Mouse (Mus musculus): Measurements from ENCODE around the gene Cs.

Cs gene

GRCm38 (mm10) chr10:128372989-128373748, 35.6 kb downstream of the Cs start:
- no peak for ATAC-seq (ENCODE audit: low TSS enrichment)

DNA sequence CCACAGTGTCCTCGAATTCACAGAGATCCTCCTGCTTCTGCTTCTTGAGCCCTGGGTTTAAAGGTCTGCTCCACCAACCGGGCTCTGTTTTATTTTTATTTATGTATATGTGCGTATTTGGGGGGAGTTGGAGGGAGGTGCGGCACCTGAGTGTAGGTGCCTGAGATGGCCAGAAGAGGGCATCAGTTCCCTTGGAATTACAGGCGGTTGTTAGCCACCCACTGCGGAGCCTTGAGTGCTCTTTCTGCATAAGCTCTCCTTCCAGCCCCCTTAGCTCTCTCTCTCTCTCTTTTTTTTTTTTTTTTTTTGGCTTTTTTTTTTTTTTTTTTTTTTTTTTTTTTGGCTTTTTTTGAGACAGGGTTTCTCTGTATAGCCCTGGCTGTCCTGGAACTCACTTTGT, 36.9 kb downstream of the Cs start:
- ATAC-seq (ENCODE audit: low TSS enrichment) = no peak

DNA sequence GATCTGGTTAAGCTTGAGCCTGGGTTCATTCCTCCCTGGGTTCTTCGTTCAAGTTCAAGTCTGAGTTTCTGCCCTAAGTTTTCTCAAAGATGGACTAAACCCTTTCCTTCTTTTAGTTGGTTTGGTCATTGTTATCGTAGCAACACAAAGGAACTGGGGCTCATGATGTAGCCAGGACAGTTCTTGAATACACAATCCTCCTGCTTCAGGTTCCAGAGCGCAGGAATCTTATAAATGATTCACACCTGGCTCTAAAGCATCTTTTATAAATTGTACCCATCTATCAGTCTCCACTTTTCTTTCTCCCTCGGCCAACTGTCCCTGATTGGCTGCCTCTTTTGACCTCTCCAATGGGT, 38.5 kb downstream of the Cs start:
- ATAC-seq (ENCODE audit: low TSS enrichment) = no peak

DNA sequence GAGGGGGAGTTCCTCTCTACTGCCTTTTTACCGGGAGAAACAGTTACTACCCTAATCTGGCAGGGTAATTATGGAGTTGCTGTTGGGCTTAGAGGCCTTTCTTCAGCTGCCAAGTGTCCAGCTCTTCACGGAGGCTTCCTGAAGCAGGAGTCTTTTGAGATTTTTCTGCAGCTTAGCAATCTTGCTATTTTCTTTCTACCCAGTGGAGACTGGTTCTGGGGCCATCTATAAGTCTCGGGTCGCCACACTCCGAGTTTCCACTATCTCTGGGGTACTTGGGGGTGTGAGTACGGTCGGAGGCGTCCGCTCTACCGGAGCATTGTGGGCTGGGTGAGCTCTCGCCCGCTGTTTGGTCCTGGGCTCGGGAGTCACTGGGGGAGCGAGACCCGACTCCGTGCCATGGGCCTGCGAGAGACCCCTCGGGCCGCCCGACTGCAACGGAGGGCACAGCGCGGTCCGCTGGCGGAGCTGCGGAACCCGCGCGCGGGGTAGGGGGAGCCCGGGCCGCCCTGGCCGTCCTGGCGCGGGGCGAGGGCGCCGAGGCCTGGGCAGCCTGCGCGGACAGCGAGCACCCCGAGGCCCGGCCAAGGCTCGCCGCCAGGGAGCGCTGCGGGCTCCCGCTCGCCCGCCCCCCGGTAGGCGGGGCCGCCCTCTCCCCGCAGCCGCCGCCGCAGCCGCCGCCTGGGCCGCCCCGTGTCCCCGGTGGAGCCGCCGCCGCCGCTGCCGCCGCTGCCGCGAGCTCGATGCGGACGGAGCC, 39.1 kb downstream of the Cs start, which contains the start of gene Ankrd52:
Ankrd52 (plus strand) TSS at position 661 of the 757 bp plus-strand sequence.
- peak; percentile 75 for ATAC-seq (ENCODE audit: low TSS enrichment)

- ATAC-seq (ENCODE audit: low TSS enrichment) = peak; percentile 39
Measured at GRCm38 (mm10) chr10:128377222-128377939, 39.8 kb downstream of the Cs start.

DNA sequence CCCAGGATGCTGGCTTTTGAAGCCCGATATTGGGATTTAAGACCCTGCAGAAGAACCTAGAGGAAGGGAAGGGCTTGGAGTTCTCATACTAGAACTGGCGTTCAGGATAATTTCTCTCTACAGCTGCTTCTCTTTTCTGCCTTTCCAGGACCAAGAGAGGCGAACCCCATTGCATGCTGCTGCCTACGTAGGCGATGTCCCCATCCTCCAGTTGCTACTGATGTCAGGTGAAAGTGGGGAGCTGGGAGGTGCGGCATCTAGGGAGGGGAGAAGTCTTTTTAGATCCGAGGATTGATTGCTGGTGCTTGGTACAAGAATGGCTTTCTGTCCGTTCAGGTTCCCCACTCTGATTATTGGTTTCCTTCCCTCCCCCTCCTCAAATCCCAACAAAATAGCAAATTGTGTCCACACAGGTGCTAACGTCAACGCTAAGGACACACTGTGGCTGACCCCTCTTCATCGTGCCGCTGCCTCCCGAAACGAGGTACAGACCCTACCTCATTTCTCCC, 40.5 kb downstream of the Cs start:
- peak; percentile 45 for ATAC-seq (ENCODE audit: low TSS enrichment)

- peak; percentile 20; the same call in 1 of the 2 replicates for ATAC-seq (ENCODE audit: low TSS enrichment)
Measured at GRCm38 (mm10) chr10:128378462-128378861, 40.9 kb downstream of the Cs start.

- ATAC-seq (ENCODE audit: low TSS enrichment) = no peak
Measured at GRCm38 (mm10) chr10:128379260-128379659, 41.7 kb downstream of the Cs start.

GRCm38 (mm10) chr10:128380565-128380964, 43.0 kb downstream of the Cs start:
- ATAC-seq (ENCODE audit: low TSS enrichment) = no peak

- no peak for ATAC-seq (ENCODE audit: low TSS enrichment)
Measured at GRCm38 (mm10) chr10:128382482-128382881, 44.9 kb downstream of the Cs start.

GRCm38 (mm10) chr10:128385902-128386301, 48.4 kb downstream of the Cs start:
- ATAC-seq (ENCODE audit: low TSS enrichment) = no peak

GRCm38 (mm10) chr10:128388941-128389340, 51.4 kb downstream of the Cs start:
- ATAC-seq (ENCODE audit: low TSS enrichment) = no peak

GRCm38 (mm10) chr10:128389570-128389969, 52.0 kb downstream of the Cs start:
- no peak for ATAC-seq (ENCODE audit: low TSS enrichment)

GRCm38 (mm10) chr10:128390366-128390765, 52.8 kb downstream of the Cs start:
- ATAC-seq (ENCODE audit: low TSS enrichment) = no peak

- no peak for ATAC-seq (ENCODE audit: low TSS enrichment)
Measured at GRCm38 (mm10) chr10:128391850-128392249, 54.3 kb downstream of the Cs start.

DNA sequence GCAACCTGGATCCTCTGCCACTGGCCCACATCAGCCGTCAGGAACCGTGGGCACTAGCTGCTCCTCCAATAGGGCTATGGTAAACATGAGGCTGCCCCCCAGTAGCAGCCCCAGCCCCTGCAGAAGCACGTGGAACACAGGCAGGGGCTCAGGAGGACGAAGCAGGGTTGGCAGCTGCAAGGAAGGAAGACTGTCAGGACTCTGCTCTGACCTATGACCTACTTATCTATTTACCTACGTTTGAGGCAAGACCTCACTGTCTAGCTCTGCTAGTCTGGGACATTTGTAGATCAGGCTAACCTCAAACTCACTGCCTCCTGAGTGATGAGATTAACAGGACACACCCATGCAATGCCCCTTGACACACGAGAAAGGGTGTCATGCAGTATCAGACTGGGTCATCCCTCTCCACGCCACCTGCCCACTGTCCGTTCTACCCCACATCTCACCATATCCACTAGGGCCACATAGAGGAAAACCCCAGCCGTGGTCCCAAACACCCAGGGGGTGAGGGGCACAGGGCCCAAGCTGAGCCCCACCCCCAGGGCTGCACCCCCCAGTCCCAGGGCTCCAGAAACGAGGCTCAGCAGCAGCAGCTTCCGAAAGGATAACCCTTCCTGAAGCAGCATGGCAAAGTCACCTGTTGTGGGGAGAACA, 58.6 kb downstream of the Cs start:
- no peak for ATAC-seq (ENCODE audit: low TSS enrichment)

DNA sequence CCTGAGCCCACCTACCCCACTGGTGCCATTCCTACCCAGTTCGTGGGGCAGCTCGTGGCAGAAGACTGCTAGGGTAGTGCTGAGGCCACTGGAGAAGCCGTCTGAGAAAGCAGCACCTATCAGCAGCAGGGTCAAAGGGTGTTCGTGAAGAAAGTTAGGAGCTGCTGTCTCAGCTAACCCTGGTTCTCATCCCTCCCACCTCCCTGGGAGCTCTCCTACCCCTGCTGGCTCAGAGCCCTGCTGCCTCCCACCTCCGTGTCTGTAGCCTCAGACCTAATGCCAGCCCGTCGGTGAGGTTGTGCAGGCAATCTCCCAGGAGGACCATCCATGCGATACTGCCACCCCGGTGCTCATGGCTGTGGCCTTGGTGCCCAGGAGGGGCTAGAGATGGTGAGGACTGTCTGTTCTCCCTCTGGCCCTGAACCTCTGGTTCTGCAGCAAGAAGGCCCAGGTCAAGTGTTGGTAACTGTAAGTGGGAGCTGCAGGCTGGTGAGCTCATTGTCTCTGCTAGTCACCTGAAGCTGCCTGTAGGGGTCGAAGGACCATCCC, 59.3 kb downstream of the Cs start:
- peak; percentile 15; the same call in 1 of the 2 replicates for ATAC-seq (ENCODE audit: low TSS enrichment)

DNA sequence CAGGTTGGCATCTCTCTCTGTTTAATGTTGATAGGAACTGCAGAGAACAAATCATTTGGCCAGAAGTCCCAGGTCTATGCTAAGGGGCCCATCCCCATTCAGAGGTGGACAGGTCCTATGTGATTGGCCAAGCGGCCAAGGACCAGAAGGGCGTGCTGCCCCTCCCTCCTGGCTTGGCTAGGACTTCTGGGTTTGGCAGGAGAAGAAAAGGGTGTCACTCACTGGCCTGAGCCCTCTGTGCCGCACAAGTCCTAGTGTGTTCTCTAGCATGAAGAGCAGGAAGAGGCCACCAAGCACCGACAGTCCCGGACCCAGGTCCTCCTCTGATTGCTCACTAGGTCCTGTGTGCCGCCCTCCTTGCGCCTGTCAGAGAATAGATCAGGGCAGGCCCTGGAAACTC, 59.9 kb downstream of the Cs start:
- peak; percentile 17; the same call in 1 of the 2 replicates for ATAC-seq (ENCODE audit: low TSS enrichment)

DNA sequence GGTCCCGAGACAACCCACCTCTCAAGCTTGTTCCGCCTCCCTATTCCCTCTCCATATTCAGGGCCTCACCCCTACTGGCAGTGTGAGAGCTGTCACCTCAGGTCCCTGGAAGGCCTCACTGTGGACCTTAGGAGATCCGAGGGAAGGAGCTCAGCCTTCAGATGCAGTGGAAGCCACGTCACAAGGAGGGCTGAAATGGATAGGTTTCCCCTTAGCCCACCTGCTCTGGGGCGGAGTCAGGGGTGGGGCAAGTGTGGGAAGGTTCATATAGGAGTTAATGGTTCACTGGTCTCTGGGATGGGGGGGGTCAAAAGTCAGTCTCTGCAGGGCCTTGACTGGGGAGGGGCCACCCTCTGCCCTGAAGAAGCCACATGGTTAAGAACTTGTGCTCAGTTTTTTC, 62.8 kb downstream of the Cs start:
- no peak for ATAC-seq (ENCODE audit: low TSS enrichment)

- no peak for ATAC-seq (ENCODE audit: low TSS enrichment)
Measured at GRCm38 (mm10) chr10:128401056-128401455, 63.5 kb downstream of the Cs start, which contains the start of gene Slc39a5. Gene Slc39a5 (minus strand): TSS chr10:128401229.

GRCm38 (mm10) chr10:128401638-128402037, 64.1 kb downstream of the Cs start:
- no peak for ATAC-seq (ENCODE audit: low TSS enrichment)
